Mouse (Mus musculus): ENCODE data around the gene Prss12. TPM values are rescaled to one million over a fixed set of nuclear protein-coding genes. Genes with fewer than 3 reads are reported as not detected.

Gene Prss12
- polyA plus RNA-seq, 1 experiment from 2014 or later: 5.9 TPM

GRCm38 (mm10) chr3:123425647-123426046 lies 21.1 kb upstream of the Prss12 start:
- 47% methylated on average over 2 of the region's 2 CpGs for WGBS
- TF ChIP-seq CTCF (IDR thresholded peaks at IDR 0.05; ENCODE audit: low read depth): no peak
- H3K9me3 ChIP-seq (ENCODE audit: control insufficient read depth): no peaks in the 10 kb centered on the region
- H3K36me3 ChIP-seq (ENCODE audit: control insufficient read depth, insufficient read depth): no peaks in the 10 kb centered on the region
- H3K27me3 ChIP-seq (replicated peaks; ENCODE audit: control insufficient read depth, insufficient read depth, low read length): no peaks in the 10 kb centered on the region
- ATAC-seq: no peak
- H3K4me1 ChIP-seq (replicated peaks; ENCODE audit: control insufficient read depth, insufficient read depth, low read length): no peaks in the 10 kb centered on the region
- H3K9ac ChIP-seq (ENCODE audit: low read depth, low read length): no peak overlapping the region
- no peak overlapping the region for H3K27ac ChIP-seq (ENCODE audit: low read depth, low read length)
- no peak overlapping the region for H3K4me2 ChIP-seq (replicated peaks; ENCODE audit: low read depth)
- H3K4me3 ChIP-seq (ENCODE audit: low read depth, low read length): no peak overlapping the region

GRCm38 (mm10) chr3:123428005-123428404 lies 18.7 kb upstream of the Prss12 start:
- Histone ChIP-seq H3K4me2 (replicated peaks; ENCODE audit: low read depth) (no peak overlapping the region), H3K36me3 (ENCODE audit: control insufficient read depth, insufficient read depth) (no peaks in the 10 kb centered on the region), H3K9me3 (ENCODE audit: control insufficient read depth) (no peaks in the 10 kb centered on the region), H3K4me1 (replicated peaks; ENCODE audit: control insufficient read depth, insufficient read depth, low read length) (peaks cover 4% of the 10 kb centered on the region; the same call in 1 of the 2 replicates), H3K27me3 (replicated peaks; ENCODE audit: control insufficient read depth, insufficient read depth, low read length) (no peaks in the 10 kb centered on the region), H3K4me3 (ENCODE audit: low read depth, low read length) (no peak overlapping the region), H3K27ac (ENCODE audit: low read depth, low read length) (no peak overlapping the region), H3K9ac (ENCODE audit: low read depth, low read length) (no peak overlapping the region)
- WGBS: 64% methylated on average over 4 of the region's 4 CpGs
- no peak for TF ChIP-seq CTCF (IDR thresholded peaks at IDR 0.05; ENCODE audit: low read depth)
- ATAC-seq: no peak

GRCm38 (mm10) chr3:123429597-123430458 lies 16.9 kb upstream of the Prss12 start:
- H3K4me2 ChIP-seq (replicated peaks; ENCODE audit: low read depth): 0 out of 2 replicates have a peak overlapping the region, but pooled peaks have one; percentile 27
- H3K4me1 ChIP-seq (replicated peaks; ENCODE audit: control insufficient read depth, insufficient read depth, low read length): peaks cover 4% of the 10 kb centered on the region; the same call in 1 of the 2 replicates
- H3K27me3 ChIP-seq (replicated peaks; ENCODE audit: control insufficient read depth, insufficient read depth, low read length): no peaks in the 10 kb centered on the region
- TF ChIP-seq CTCF (IDR thresholded peaks at IDR 0.05; ENCODE audit: low read depth): no peak
- 64% methylated on average over 22 of the region's 22 CpGs for WGBS
- ATAC-seq: no peak
- H3K9me3 ChIP-seq (ENCODE audit: control insufficient read depth): no peaks in the 10 kb centered on the region
- H3K9ac ChIP-seq (ENCODE audit: low read depth, low read length): no peak overlapping the region
- no peak overlapping the region for H3K4me3 ChIP-seq (ENCODE audit: low read depth, low read length)
- H3K27ac ChIP-seq (ENCODE audit: low read depth, low read length): no peak overlapping the region
- H3K36me3 ChIP-seq (ENCODE audit: control insufficient read depth, insufficient read depth): no peaks in the 10 kb centered on the region

GRCm38 (mm10) chr3:123431951-123432674 lies 14.6 kb upstream of the Prss12 start:
- H3K36me3 ChIP-seq (ENCODE audit: control insufficient read depth, insufficient read depth): no peaks in the 10 kb centered on the region
- no peaks in the 10 kb centered on the region for H3K9me3 ChIP-seq (ENCODE audit: control insufficient read depth)
- H3K27ac ChIP-seq (ENCODE audit: low read depth, low read length): peak overlapping the region; percentile 46
- peaks cover 4% of the 10 kb centered on the region; the same call in 1 of the 2 replicates for H3K4me1 ChIP-seq (replicated peaks; ENCODE audit: control insufficient read depth, insufficient read depth, low read length)
- peak; percentile 71 for ATAC-seq
- H3K4me2 ChIP-seq (replicated peaks; ENCODE audit: low read depth): 0 out of 2 replicates have a peak overlapping the region, but pooled peaks have one; percentile 1
- no peaks in the 10 kb centered on the region for H3K27me3 ChIP-seq (replicated peaks; ENCODE audit: control insufficient read depth, insufficient read depth, low read length)
- TF ChIP-seq CTCF (IDR thresholded peaks at IDR 0.05; ENCODE audit: low read depth): no peak
- no peak overlapping the region for H3K4me3 ChIP-seq (ENCODE audit: low read depth, low read length)
- 33% methylated on average over 5 of the region's 5 CpGs for WGBS
- H3K9ac ChIP-seq (ENCODE audit: low read depth, low read length): no peak overlapping the region

- Histone ChIP-seq H3K9me3 (ENCODE audit: control insufficient read depth) (no peaks in the 10 kb centered on the region), H3K4me3 (ENCODE audit: low read depth, low read length) (no peak overlapping the region), H3K4me2 (replicated peaks; ENCODE audit: low read depth) (no peak overlapping the region), H3K4me1 (replicated peaks; ENCODE audit: control insufficient read depth, insufficient read depth, low read length) (peaks cover 8% of the 10 kb centered on the region; the same call in 1 of the 2 replicates), H3K36me3 (ENCODE audit: control insufficient read depth, insufficient read depth) (no peaks in the 10 kb centered on the region), H3K27me3 (replicated peaks; ENCODE audit: control insufficient read depth, insufficient read depth, low read length) (no peaks in the 10 kb centered on the region), H3K27ac (ENCODE audit: low read depth, low read length) (no peak overlapping the region), H3K9ac (ENCODE audit: low read depth, low read length) (no peak overlapping the region)
- TF ChIP-seq CTCF (IDR thresholded peaks at IDR 0.05; ENCODE audit: low read depth): no peak
- 45% methylated on average over 3 of the region's 3 CpGs for WGBS
- ATAC-seq: peak; percentile 16; the same call in 1 of the 2 replicates
Measured at GRCm38 (mm10) chr3:123433362-123433761, 13.4 kb upstream of the Prss12 start.

- Histone ChIP-seq H3K27ac (ENCODE audit: low read depth, low read length) (no peak overlapping the region), H3K27me3 (replicated peaks; ENCODE audit: control insufficient read depth, insufficient read depth, low read length) (no peaks in the 10 kb centered on the region), H3K4me2 (replicated peaks; ENCODE audit: low read depth) (no peak overlapping the region), H3K4me3 (ENCODE audit: low read depth, low read length) (no peak overlapping the region), H3K36me3 (ENCODE audit: control insufficient read depth, insufficient read depth) (no peaks in the 10 kb centered on the region), H3K9me3 (ENCODE audit: control insufficient read depth) (no peaks in the 10 kb centered on the region), H3K9ac (ENCODE audit: low read depth, low read length) (no peak overlapping the region), H3K4me1 (replicated peaks; ENCODE audit: control insufficient read depth, insufficient read depth, low read length) (peaks cover 5% of the 10 kb centered on the region; the same call in 1 of the 2 replicates)
- ATAC-seq: peak; percentile 81
- 33% methylated on average over 1 of the region's 1 CpGs for WGBS
- no peak for TF ChIP-seq CTCF (IDR thresholded peaks at IDR 0.05; ENCODE audit: low read depth)
Measured at GRCm38 (mm10) chr3:123437608-123438007, 9.1 kb upstream of the Prss12 start.

Data from intestine, postnatal 0 days (tissue).